Mouse (Mus musculus) G1E (cell line): ENCODE measurements around the gene Filip1. TPM values are rescaled to one million over a fixed set of nuclear protein-coding genes. Genes with fewer than 3 reads are reported as not detected.
A peak's percentile ranks its signal among the peaks of the same experiment; 100 is the strongest.

Source experiments
- ATAC-seq: 2 replicates; pipeline ENCODE4 v1.8.0; 2016; ENCODE audit warnings: mild to moderate bottlenecking; ENCODE audit not compliant: insufficient number of reproducible peaks, poor library complexity, low FRiP score, severe bottlenecking; ENCODE audit errors: extremely low read depth
- DNase-seq: peaks from one replicate; pipeline ENCODE4 v3.0.0; 2012; ENCODE audit warnings: low spot score
- H3K27me3 ChIP-seq: 2 replicates; pipeline ENCODE4 v1.6.1; 2012; ENCODE audit warnings: mild to moderate bottlenecking, low read length, inconsistent platforms; ENCODE audit not compliant: insufficient read depth
- H3K36me3 ChIP-seq: replicated peaks from 2 replicates; pipeline ENCODE3; 2012; ENCODE audit warnings: mild to moderate bottlenecking, inconsistent platforms
- H3K4me1 ChIP-seq: 2 replicates; pipeline ENCODE4 v1.6.1; 2012; ENCODE audit warnings: low read depth, low read length, inconsistent platforms, mixed read lengths; ENCODE audit not compliant: insufficient read depth
- H3K4me3 ChIP-seq: 2 replicates; pipeline ENCODE4 v1.5.1; 2012; ENCODE audit warnings: low read depth, mild to moderate bottlenecking, inconsistent platforms, low read length, moderate library complexity, mixed read lengths
- H3K9me3 ChIP-seq: replicated peaks from 2 replicates; pipeline ENCODE4 v1.6.1; 2012; ENCODE audit warnings: inconsistent platforms
- CTCF ChIP-seq: IDR thresholded peaks from 2 replicates; pipeline ENCODE4 v1.5.1; 2012; ENCODE audit warnings: low read depth, low read length, inconsistent platforms, mixed read lengths
- GATA1 ChIP-seq: IDR thresholded peaks from 2 replicates; pipeline ENCODE4 v1.6.1; 2012; ENCODE audit warnings: borderline replicate concordance, low read length, inconsistent platforms, mixed read lengths
- GATA2 ChIP-seq: IDR thresholded peaks from 2 replicates; pipeline ENCODE4 v1.6.1; 2012; ENCODE audit warnings: low read depth, low read length, inconsistent platforms, borderline replicate concordance
- POLR2AphosphoS5 ChIP-seq: IDR thresholded peaks from 2 replicates; pipeline ENCODE4 v1.6.1; 2012; ENCODE audit warnings: low read depth, low read length, inconsistent platforms; ENCODE audit not compliant: insufficient replicate concordance
- TAL1 ChIP-seq: conservative IDR thresholded peaks from 2 replicates; pipeline ENCODE4 v1.6.1; 2012; ENCODE audit warnings: low read depth, low read length, inconsistent platforms, mixed read lengths
- polyA plus RNA-seq: library from polyadenylated mRNA; stranded (reverse); fragments of >175 nt; gene quantifications from 2 replicates; pipeline ENCODE4 v1.2.3, GENCODE M21; 2012
- total RNA-seq, 2 experiments: library from RNA; stranded (forward) in 1 of 2; stranded (reverse) in 1 of 2; fragments of 200-1000 nt in 1 of 2; fragments of >200 nt in 1 of 2; fragmentation: Nextera tagmentation in 1 of 2; gene quantifications; 2 replicates each; pipeline ENCODE4 v1.2.3; 2014 to 2017

Filip1 gene
- total and polyA plus RNA-seq, 3 experiments, result 0.11 TPM; not detected in 2

DNA sequence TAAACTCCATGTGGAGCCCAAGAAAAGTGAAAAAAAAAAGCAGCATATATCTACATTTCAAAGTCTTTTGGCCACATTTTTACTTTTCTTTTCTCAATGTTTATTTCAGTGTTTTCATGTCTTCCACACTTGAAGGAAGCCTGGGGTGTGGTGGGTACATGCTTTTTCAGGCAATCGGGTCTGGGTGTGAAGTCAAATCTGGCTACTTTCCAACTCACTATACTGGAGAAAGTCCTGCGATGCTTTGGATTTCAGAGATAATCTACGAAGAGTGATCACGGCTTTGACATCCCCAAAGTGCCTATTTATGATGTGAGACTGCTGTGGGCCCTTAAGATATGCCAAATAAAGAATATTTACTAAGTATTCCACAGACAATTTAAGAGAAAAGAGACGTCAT is 57.7 kb downstream of the Filip1 start:
- Histone ChIP-seq H3K4me1 (peaks cover 30% of the 10 kb centered on the region), H3K4me3 (no peak overlapping the region), H3K9me3 (no peaks in the 10 kb centered on the region), H3K27me3 (no peaks in the 10 kb centered on the region), H3K36me3 (no peaks in the 10 kb centered on the region)
- DNase-seq, result no peak
- ATAC-seq, result no peak
- TF ChIP-seq POLR2AphosphoS5 (no peak), GATA1 (no peak), CTCF (no peak), GATA2 (no peak), TAL1 (no peak)

DNA sequence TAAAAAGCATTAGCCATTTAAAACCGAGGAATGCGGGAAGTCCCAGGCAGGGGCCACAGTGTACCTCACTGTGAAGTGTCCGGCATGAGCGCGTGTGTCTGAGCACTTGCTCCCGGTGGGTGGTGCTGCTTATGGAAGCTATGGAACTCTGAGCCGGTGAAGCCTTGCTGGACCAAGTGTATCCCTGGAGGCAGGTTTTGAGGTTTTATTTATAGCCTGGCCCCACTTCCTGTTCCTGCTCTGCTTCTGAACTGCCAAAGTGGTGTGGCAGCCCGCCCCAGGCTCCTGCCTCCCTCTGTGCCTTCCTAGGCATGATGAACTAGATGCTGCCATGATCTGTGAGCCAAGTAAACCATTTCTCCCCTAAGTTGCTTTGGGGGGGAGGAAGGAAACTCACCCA is 60.7 kb downstream of the Filip1 start:
- Histone ChIP-seq H3K9me3 (no peaks in the 10 kb centered on the region), H3K36me3 (no peaks in the 10 kb centered on the region), H3K27me3 (no peaks in the 10 kb centered on the region), H3K4me3 (no peak overlapping the region), H3K4me1 (peaks cover 44% of the 10 kb centered on the region)
- no peak for ATAC-seq
- no peak for DNase-seq
- TF ChIP-seq POLR2AphosphoS5 (no peak), CTCF (no peak), GATA1 (no peak), GATA2 (no peak), TAL1 (no peak)

DNA sequence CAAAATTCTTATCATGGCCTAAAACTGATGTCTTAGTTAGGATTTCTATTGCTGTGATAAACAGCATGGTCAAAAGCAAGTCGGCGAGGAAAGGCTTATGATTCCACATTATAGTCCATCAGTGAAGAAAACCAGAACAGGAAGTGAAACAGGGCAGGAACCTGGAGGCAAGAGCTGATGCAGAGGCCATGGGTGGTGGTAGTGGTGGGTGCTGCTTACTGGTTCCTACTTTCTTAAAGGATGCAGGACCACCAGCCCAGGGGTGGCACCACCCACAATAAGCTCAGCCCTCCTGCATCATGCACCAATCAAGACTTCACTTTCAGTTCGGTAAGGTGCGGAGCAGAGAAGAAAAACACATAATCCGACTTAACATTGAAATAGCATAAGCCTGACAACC is 61.3 kb downstream of the Filip1 start:
- Histone ChIP-seq H3K9me3 (no peaks in the 10 kb centered on the region), H3K36me3 (no peaks in the 10 kb centered on the region), H3K4me1 (peaks cover 46% of the 10 kb centered on the region), H3K27me3 (no peaks in the 10 kb centered on the region), H3K4me3 (no peak overlapping the region)
- DNase-seq, result no peak
- no peak for ATAC-seq
- no peak for TF ChIP-seq TAL1
- no peak for TF ChIP-seq POLR2AphosphoS5
- no peak for TF ChIP-seq CTCF

DNA sequence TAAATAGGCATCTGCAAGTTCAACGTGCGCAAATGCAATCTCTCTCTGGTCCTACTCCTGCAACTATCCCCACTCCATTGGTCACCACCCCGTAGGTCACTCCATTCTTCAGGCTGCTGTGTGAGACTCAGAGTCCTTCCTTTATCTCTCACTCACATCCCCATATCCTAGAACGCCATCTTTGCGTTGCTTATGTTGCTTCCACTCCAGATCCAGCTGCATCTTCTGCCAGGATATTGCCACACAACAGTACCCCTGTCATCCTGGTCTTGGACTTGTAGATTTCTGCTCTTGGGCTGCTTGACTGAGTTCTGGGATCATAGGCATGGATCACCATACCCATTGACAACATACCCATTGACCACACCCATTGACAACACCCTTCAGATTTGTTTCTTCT is 62.0 kb downstream of the Filip1 start:
- Histone ChIP-seq H3K27me3 (no peaks in the 10 kb centered on the region), H3K4me1 (peaks cover 50% of the 10 kb centered on the region), H3K36me3 (no peaks in the 10 kb centered on the region), H3K4me3 (no peak overlapping the region), H3K9me3 (no peaks in the 10 kb centered on the region)
- no peak for TF ChIP-seq TAL1
- TF ChIP-seq GATA1, result no peak
- TF ChIP-seq POLR2AphosphoS5, result no peak
- no peak for TF ChIP-seq CTCF
- no peak for TF ChIP-seq GATA2
- no peak for ATAC-seq
- no peak for DNase-seq

DNA sequence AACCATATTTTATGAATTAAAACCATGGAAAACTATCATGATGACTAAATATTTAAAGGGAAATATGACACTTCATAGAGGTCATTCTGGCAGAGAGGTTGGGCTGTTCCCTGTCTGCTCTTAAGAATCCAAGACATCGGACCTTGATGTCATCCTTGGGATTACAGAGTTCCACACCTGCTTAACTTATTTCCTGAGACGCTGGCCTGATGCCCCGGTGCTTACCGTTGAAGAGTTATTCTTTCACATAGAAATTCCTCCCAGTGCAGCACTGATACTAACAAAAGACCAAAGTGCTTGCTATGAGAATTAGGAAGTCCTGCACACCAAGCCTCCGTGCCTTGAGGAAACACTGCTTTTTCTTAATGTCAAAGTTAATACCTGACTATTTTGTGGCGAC is 62.6 kb downstream of the Filip1 start:
- ATAC-seq, result no peak
- Histone ChIP-seq H3K4me1 (peaks cover 52% of the 10 kb centered on the region), H3K36me3 (no peaks in the 10 kb centered on the region), H3K4me3 (no peak overlapping the region), H3K9me3 (no peaks in the 10 kb centered on the region), H3K27me3 (no peaks in the 10 kb centered on the region)
- TF ChIP-seq GATA1 (no peak), POLR2AphosphoS5 (no peak), CTCF (no peak), GATA2 (no peak), TAL1 (no peak)
- DNase-seq, result no peak

DNA sequence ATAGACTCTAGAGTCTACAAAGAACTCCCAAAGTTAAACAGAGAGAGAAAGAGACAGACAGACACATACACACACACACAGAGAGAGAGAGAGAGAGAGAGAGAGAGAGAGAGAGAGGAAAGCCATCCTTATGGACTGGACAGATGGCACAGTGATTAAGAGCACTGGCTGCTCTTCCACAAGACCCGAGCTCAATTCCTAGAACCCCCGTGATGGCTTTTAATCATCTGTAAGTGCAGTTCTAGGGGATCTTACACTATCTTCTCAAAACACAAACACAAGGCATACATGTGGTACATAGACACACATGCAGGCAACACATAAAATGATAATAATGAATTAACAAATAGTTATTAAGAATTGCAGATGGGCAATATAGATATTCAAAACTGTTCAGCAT is 64.3 kb downstream of the Filip1 start:
- peak; percentile 41; the same call in 1 of the 2 replicates for ATAC-seq
- TF ChIP-seq POLR2AphosphoS5, result no peak
- peak; percentile 30 for TF ChIP-seq TAL1
- DNase-seq, result no peak
- Histone ChIP-seq H3K36me3 (no peaks in the 10 kb centered on the region), H3K4me1 (peaks cover 52% of the 10 kb centered on the region), H3K27me3 (no peaks in the 10 kb centered on the region), H3K4me3 (no peak overlapping the region), H3K9me3 (no peaks in the 10 kb centered on the region)

DNA sequence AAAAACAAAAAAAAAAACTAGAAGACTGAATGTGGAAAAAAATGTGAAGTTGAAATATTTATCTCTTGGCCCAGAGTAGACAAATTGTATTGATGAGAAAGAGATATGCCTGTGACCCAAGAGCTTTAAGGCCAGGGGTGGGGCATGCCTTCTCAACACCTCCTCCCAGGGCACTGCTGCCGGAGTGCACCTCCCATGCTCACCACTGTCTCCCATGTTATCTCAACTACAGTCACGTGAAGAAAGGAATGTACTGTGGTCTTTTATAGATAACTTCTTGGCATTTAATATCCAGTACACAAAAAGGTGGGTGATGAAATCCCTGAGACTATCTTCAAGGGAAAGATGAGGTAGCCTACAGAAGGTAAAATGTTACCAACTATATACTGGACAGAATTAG is 64.7 kb downstream of the Filip1 start:
- Histone ChIP-seq H3K4me1 (peaks cover 52% of the 10 kb centered on the region), H3K27me3 (no peaks in the 10 kb centered on the region), H3K4me3 (peak overlapping the region; percentile 53; the same call in 1 of the 2 replicates), H3K36me3 (no peaks in the 10 kb centered on the region), H3K9me3 (no peaks in the 10 kb centered on the region)
- DNase-seq, result peak; percentile 50
- peak; percentile 96 for ATAC-seq
- TF ChIP-seq GATA2 (no peak), GATA1 (no peak), POLR2AphosphoS5 (no peak), TAL1 (no peak), CTCF (no peak)
